Mouse (Mus musculus): ENCODE results near the gene Eif4a1.

DNA sequence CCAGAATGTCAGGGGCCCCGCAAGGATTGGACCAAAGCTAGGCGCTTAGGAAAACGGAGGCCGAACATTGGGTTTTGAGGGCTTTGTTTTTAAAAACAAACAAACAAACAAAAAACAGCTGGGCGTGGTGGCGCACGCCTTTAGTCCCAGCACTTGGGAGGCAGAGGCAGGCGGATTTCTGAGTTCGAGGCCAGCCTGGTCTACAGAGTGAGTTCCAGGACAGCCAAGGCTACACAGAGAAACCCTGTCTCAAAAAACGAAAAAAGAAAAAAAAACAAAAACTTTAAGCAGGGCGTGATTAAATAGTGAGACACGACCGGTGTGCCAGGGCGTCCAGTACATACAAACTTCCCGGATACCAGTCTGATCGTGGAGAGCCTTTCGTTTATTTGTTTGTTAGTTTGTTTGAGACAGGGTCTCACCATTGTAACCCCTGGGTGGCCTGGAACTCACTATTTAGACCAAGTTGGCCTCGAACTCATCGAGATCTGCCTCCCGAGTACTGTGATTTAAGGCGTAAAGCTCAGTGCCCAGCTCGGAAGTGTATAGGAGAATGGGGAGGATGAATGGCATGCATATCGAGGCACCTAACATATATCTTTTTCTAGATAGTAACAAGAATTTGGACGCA is 10.1 kb upstream of the Eif4a1 start:
- no peak for TF ChIP-seq GATA1 (IDR thresholded peaks at IDR 0.05; ENCODE audit: low read length)
- TF ChIP-seq TAL1 (IDR thresholded peaks at IDR 0.05; ENCODE audit: low read length): no peak
